Mouse (Mus musculus) cerebellum, adult 11 months (tissue): ENCODE data around the gene Secisbp2l.

Source experiments
- DNase-seq: peaks from one replicate; pipeline ENCODE4 v3.0.0; 2022

The Secisbp2l gene

DNA sequence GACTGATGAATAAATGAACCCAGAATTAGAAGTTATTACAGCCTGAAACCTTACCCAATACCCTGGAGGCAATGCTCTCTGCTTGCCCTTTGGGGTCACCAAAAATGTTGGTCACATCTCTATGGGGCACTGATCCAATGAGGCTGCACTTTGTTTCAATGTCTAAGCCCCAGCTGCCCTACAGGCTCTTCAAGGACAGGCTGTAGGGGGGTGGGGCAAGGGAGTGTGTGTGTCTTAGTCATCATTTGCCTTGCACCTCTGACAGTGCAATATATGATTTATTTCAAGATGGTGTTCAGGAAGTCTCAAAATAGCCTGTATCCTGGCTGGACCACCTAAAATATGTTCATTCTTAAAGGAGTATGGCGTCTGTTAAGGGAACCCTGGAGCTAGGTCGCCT, 81.1 kb downstream of the Secisbp2l start:
- DNase-seq, result no peak

DNA sequence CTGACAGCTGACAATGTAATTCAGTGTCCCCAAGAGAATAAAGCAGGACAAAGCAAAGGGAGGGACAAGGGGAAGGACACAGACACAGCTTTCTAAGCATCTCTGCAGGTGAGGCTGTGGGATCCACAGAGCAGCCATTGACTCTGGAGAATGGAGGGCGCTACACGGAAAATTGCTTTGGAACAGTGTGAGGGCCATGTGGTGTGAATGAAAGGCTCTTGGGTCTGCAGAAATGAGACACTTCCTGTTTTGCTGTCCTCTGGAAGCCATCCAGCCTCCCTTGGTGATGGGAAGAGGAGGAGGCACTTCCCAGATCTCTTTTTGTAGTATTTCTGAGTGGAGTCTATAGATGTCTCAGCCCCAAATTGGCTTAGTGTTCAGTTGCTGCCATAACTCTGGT, 86.5 kb downstream of the Secisbp2l start:
- DNase-seq, result no peak

DNA sequence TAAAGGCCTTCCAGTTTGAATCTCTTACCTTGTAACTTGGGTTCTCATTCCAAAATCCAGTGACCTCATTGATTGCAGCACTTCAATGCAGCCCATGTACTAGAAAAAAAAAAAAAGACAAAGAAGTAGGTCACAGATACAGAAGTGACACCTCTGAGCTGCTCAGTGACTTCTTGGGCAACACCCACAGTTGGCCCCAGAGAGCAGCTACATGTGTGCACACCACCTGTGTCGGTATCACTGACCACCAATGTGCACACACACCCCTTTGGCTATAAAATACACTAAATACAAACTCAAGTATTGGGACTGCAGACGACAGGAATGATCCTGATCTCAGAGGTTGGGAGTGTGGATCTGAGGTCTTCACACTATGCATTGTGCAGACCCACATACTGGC, 87.9 kb downstream of the Secisbp2l start:
- no peak for DNase-seq

DNA sequence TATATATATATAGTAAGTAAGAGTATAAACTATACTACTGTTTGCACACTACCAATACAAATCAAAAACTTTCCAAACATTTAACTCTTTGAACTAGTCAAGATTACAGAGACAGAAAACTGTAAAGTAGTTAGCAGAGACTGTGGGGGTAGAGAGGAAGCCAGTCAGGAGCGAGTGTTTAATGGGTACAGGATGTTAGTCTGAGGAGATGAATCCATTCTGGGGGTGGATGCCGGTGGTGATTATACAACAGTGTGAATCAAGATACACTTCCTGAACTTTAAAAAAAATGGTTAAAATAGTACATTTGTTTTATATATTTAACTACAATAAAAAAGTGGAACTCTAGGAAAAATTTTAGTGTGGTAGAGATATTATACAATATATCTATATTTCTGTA, 90.7 kb downstream of the Secisbp2l start:
- DNase-seq, result no peak
